Mouse (Mus musculus) heart, embryonic 14.5 days (tissue): ENCODE measurements around the gene Tk1. TPM values are rescaled to one million over a fixed set of nuclear protein-coding genes. Genes with fewer than 3 reads are reported as not detected.
A peak's percentile ranks its signal among the peaks of the same experiment; 100 is the strongest.
"Not testable (repeated sequence)": the region's sequence is repeated elsewhere in the genome, so short reads cannot be mapped to it uniquely, and the experiment has no call there.

ENCODE experiments used
- ATAC-seq: fragments of 200-750 bp; cut with Nextera tagmentation; 2 replicates; pipeline ENCODE4 v1.8.0; 2017; ENCODE audit warnings: low read depth, moderate TSS enrichment; ENCODE audit not compliant: insufficient number of reproducible peaks, insufficient read depth, low FRiP score
- H3K27ac ChIP-seq, 2 experiments: fragments of 200-500 bp in 1 of 2; fragments of 300-500 bp in 1 of 2; sonication (generic) in 1 of 2; replicated peaks in 1 of 2; 2 replicates each; pipeline ENCODE4 v1.5.1; 2012 to 2014; ENCODE audit warnings: low read depth in 2 of 2, low read length in 2 of 2, control low read depth in 1 of 2, mild to moderate bottlenecking in 1 of 2, mixed read lengths in 1 of 2; ENCODE audit not compliant: control insufficient read depth in 1 of 2, insufficient read depth in 1 of 2
- H3K27me3 ChIP-seq: fragments of 300-500 bp; sonication (generic); 2 replicates; pipeline ENCODE4 v1.6.1; 2014; ENCODE audit warnings: mild to moderate bottlenecking, low read length, control low read depth; ENCODE audit not compliant: control insufficient read depth, insufficient read depth
- H3K36me3 ChIP-seq: fragments of 300-500 bp; sonication (generic); 2 replicates; pipeline ENCODE4 v1.6.1; 2014; ENCODE audit warnings: mild to moderate bottlenecking, control low read depth, low read length, mixed read lengths; ENCODE audit not compliant: control insufficient read depth, insufficient read depth
- H3K4me1 ChIP-seq, 2 experiments: fragments of 200-500 bp in 1 of 2; fragments of 300-500 bp in 1 of 2; sonication (generic) in 1 of 2; 2 replicates each; pipeline ENCODE4 v1.6.1; 2012 to 2014; ENCODE audit warnings: low read length in 2 of 2, control low read depth in 1 of 2, mixed read lengths in 1 of 2; ENCODE audit not compliant: control insufficient read depth in 2 of 2, insufficient read depth in 2 of 2
- H3K4me2 ChIP-seq: fragments of 300-500 bp; sonication (generic); 2 replicates; pipeline ENCODE4 v1.6.1; 2014; ENCODE audit warnings: mild to moderate bottlenecking, low read length
- H3K4me3 ChIP-seq, 2 experiments: fragments of 200-500 bp in 1 of 2; fragments of 300-500 bp in 1 of 2; sonication (generic) in 1 of 2; 2 replicates each; pipeline ENCODE4 v1.5.1; 2012 to 2014; ENCODE audit warnings: low read length in 2 of 2, mild to moderate bottlenecking in 2 of 2, control low read depth in 1 of 2, low read depth in 1 of 2, moderate library complexity in 1 of 2; ENCODE audit not compliant: control insufficient read depth in 1 of 2, insufficient read depth in 1 of 2
- H3K9ac ChIP-seq: fragments of 300-500 bp; sonication (generic); 2 replicates; pipeline ENCODE4 v1.6.1; 2014; ENCODE audit warnings: mild to moderate bottlenecking, low read length
- H3K9me3 ChIP-seq: fragments of 300-500 bp; sonication (generic); 2 replicates; pipeline ENCODE4 v1.6.1; 2016; ENCODE audit warnings: low read length, control low read depth; ENCODE audit not compliant: control insufficient read depth
- WGBS: fragments of 180-500 bp; shearing (Covaris S2); extraction: QIAGEN DNeasy Blood & Tissue Kit; methylation state at CpG from one replicate; pipeline ENCODE4 v1.1.7; 2014; 5-methylcytosine and 5-hydroxymethylcytosine counted together
- polyA plus RNA-seq: library from polyadenylated mRNA; unstranded; fragments of >200 nt; fragmentation: Nextera tagmentation; extraction: Ambion mirVana; gene quantifications from 2 replicates; pipeline ENCODE4 v1.2.1, GENCODE M21; 2014

Gene Tk1
- polyA plus RNA-seq, 1 experiment from 2014 or later: 100 TPM

DNA sequence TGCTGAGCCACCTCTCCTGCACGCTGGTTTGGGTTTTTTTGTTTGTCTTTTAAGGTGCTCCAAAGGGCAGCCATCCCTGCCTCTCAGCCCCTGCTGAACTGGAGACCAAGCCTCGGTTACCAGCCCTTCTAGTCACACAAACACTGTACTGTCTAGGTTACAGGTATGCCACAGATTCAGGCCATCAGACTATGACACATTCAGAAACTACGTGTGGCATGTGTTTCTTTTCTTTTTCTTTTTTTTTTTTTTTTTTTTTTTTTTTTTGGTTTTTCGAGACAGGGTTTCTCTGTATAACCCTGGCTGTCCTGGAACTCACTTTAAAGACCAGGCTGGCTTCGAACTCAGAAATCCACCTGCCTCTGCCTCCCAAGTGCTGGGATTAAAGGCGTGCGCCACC is 37.4 kb downstream of the Tk1 start:
- not testable (repeated sequence) for H3K36me3 ChIP-seq, H3K9ac ChIP-seq, H3K4me3 ChIP-seq, H3K27me3 ChIP-seq, H3K27ac ChIP-seq, H3K4me2 ChIP-seq, H3K9me3 ChIP-seq, ATAC-seq
- 80% methylated on average over 6 of the region's 7 CpGs for WGBS
- H3K4me1 ChIP-seq: peaks cover 6 to 10% of the 10 kb centered on the region in 2 experiments

DNA sequence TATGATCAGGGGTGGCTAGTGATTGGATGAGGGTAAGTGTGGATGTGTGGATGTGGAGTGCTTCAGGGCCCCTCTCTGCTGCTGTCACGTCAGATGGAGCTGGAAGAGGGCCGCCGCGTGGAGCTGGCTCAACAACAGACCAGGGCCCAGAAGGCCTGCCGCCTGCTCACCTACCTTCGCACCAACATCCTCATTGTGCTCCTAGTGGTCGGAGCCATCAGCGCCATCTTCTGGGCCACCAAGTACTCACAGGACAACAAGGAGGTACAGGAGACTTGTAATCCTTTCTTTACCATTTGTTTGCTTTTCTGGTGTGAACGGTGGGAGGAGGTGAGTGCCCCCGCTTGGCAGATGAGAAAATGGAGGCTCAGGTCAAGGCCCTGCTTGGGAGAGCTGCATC is 39.6 kb downstream of the Tk1 start:
- Histone ChIP-seq H3K27me3 (peaks cover 3% of the 10 kb centered on the region; the same call in 1 of the 2 replicates), H3K4me2 (no peak overlapping the region), H3K4me1 (peaks cover 13 to 26% of the 10 kb centered on the region in 2 experiments), H3K27ac (no peak overlapping the region), H3K4me3 (no peak overlapping the region), H3K9ac (no peak overlapping the region), H3K9me3 (no peaks in the 10 kb centered on the region), H3K36me3 (no peaks in the 10 kb centered on the region)
- no peak for ATAC-seq
- WGBS: 9% methylated on average over 10 of the region's 10 CpGs

DNA sequence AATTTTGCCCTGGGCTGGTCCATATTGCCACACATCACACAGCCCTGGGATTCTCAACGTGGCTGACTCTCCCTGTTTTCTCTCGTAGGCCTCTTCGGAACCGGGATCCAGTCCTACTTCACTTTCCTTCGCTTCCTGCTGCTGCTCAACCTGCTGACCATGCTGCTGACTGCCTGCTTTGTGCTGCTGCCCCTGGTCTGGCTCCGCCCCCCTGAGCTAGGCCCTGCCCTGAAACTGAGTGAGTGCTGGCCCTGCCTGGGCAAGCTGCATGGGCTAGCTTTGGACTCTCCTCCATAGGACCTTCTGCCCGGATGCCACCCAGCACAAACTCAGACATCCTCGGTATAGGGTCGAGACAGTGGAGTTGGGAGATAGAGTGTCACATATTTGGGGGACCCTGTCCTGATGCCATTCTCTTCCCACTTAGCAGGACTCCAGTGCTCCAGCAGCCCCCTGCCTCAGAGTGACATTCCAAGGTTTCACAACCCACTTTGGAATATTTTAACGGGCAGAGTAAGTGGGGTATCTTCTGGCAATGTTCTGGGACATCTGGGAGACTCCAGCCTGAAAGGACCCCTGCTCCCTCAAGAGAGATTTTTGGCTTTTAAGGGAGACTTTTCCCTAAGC is 42.1 kb downstream of the Tk1 start:
- ATAC-seq: no peak
- peaks cover 26 to 31% of the 10 kb centered on the region in 2 experiments for H3K4me1 ChIP-seq
- no peak overlapping the region; a peak in 1 of 4 replicates for H3K27ac ChIP-seq

DNA sequence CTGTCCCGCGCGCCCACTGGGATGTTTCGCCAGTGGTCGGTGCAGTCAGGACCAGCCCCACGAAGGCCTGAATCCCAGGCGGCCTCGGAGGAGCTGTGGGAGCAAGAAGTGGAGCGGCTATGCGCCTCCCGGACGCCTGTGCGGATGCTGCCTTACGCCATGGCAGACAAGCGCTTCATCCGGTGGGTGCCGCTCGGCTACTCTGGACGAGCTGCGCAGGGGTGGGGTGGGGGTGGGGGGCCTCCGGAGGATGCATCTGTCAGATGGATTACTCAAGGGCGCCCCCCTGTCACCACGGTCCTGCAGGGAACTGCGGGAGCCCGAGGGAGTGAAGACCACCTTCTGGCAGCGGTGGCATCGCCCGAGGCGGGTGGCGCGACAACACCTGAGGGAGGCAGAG is 42.8 kb downstream of the Tk1 start:
- WGBS: 4% methylated on average over 30 of the region's 31 CpGs
- no peak for ATAC-seq
- Histone ChIP-seq H3K9me3 (no peaks in the 10 kb centered on the region), H3K9ac (peak overlapping the region; percentile 68), H3K4me1 (peaks cover 29 to 37% of the 10 kb centered on the region in 2 experiments), H3K4me3 (peak overlapping the region; percentile 44 to 60), H3K27me3 (no peaks in the 10 kb centered on the region), H3K27ac (peak overlapping the region; percentile 65 to 94), H3K36me3 (peaks cover 5% of the 10 kb centered on the region), H3K4me2 (peak overlapping the region; percentile 100)

More for the DNA sequence above, 42.1 kb downstream of the Tk1 start:
- no peaks in the 10 kb centered on the region for H3K27me3 ChIP-seq
- 44% methylated on average over 10 of the region's 10 CpGs for WGBS
- H3K9me3 ChIP-seq: no peaks in the 10 kb centered on the region
- H3K36me3 ChIP-seq: no peaks in the 10 kb centered on the region
- peak overlapping the region; percentile 100 for H3K4me2 ChIP-seq
- peak overlapping the region; percentile 68 for H3K9ac ChIP-seq
- peak overlapping the region; percentile 5 to 60; a peak in 2 of 4 replicates for H3K4me3 ChIP-seq

DNA sequence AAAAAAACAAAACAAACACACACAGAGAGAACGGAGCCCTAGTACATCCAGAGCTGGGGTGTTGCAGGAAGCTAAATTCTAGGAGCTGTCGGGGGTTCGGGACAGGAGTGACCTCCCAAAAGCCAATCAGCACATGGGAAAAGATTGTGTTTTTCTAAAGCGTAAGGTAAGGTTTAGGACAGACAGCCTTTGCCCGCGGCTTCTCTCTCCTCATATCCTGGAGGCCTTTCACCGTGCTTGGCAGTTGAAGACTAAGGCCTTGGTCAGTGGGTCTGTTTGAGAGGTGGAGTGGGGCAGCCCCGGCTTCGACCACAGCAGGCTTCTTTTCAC is 43.2 kb downstream of the Tk1 start:
- no peaks in the 10 kb centered on the region for H3K27me3 ChIP-seq
- peak overlapping the region; percentile 44 to 60 for H3K4me3 ChIP-seq
- H3K36me3 ChIP-seq: peaks cover 9% of the 10 kb centered on the region
- H3K9ac ChIP-seq: peak overlapping the region; percentile 68
- H3K27ac ChIP-seq: peak overlapping the region; percentile 65 to 94
- ATAC-seq: no peak
- H3K4me1 ChIP-seq: peaks cover 29 to 37% of the 10 kb centered on the region in 2 experiments
- whole genome bisulfite sequencing: 54% methylated on average over 9 of the region's 9 CpGs
- peak overlapping the region; percentile 100 for H3K4me2 ChIP-seq
- H3K9me3 ChIP-seq: no peaks in the 10 kb centered on the region

DNA sequence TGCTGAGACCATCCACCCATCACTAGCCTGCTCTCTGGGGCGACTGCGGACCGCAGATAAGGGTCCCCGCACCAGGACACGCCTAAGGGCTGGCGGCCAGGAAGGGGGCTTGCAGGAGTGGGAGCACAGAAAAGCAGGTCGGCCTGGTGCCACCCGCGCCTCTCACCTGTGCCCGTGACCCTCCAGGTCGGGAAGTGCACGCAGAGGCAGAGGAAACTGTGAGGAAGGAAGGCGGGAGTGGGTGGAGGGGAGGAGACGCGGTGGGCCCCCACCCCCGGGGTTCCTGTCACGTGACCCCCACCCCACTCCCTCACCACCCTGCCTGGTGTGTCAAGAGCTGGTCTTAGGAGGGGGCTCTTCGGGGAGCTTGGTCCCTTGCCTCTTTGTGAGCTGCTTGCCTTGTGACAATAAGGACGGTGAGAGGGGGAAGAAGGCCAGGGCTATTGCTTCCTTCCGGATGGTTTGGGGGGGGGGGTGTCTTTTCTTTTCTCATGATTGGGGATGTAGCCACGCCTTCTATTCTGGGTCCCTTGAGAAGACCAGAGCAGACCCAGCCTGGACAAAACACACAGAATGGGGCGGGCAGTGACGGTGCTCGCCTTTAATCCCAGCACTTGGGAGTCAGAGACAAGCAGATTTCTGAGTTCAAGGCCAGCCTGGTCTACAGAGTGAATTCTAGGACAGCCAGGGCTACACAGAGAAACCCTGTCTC is 43.7 kb downstream of the Tk1 start, which contains the start of the genes Tmc8 and Tmc6:
Gene Tmc8, plus strand, starts transcription at position 84 of the 712 bp plus-strand sequence.
Gene Tmc6, minus strand, starts transcription at position 206 of the 712 bp plus-strand sequence.
- Histone ChIP-seq H3K27ac (peak within 1 kb of the TSS; percentile 74 to 94), H3K4me2 (peak within 1 kb of the TSS; percentile 100), H3K4me1 (peaks cover 29 to 37% of the 10 kb centered on the region in 2 experiments), H3K4me3 (peak within 1 kb of the TSS; percentile 51 to 60), H3K27me3 (no peaks in the 10 kb centered on the region), H3K9me3 (no peaks in the 10 kb centered on the region), H3K36me3 (peaks cover 14% of the 10 kb centered on the region), H3K9ac (peak within 1 kb of the TSS; percentile 85)
- ATAC-seq: no peak
- 29% methylated on average over 24 of the region's 24 CpGs for WGBS

DNA sequence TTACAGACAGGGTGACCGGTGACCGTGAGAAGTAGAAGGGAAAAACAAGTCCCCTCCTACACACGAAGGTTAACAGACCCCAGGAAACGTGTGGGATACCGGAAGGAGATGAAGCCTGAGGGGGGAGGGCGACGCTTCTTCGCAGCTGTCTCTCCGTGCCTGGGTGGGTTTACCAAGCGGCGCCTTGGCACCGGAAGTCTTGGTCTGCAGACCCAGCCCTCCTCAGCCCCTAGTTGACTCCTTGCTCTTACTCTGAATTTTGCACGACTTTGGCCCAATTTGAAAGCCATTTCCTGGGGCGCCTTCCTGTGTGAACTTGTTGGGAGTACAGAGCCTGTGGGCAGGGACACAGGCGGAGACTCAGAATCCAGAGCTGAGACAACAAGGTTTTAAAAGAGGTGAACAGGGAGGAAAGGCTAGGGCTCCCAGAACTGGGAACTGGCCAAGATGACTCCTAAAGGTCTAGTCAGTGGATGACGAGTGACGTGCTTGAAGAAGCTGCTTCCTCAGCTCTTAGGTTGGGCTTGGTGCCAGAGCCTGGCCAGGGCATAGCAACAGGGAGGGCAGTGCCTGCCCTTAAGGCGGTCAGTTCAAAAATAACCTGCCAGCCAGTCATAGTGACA is 44.6 kb downstream of the Tk1 start:
- H3K4me2 ChIP-seq: peak overlapping the region; percentile 100
- no peaks in the 10 kb centered on the region for H3K27me3 ChIP-seq
- ATAC-seq: no peak
- H3K9me3 ChIP-seq: no peaks in the 10 kb centered on the region
- 8% methylated on average over 18 of the region's 18 CpGs for WGBS
- H3K36me3 ChIP-seq: peaks cover 22% of the 10 kb centered on the region
- peak overlapping the region; percentile 51 to 60 for H3K4me3 ChIP-seq
- peak overlapping the region; percentile 74 to 94 for H3K27ac ChIP-seq
- H3K4me1 ChIP-seq: peaks cover 29 to 37% of the 10 kb centered on the region in 2 experiments
- peak overlapping the region; percentile 85 for H3K9ac ChIP-seq
